Mouse (Mus musculus): ENCODE measurements at regions not wholly inside any gene's neighbourhood (a gene's known extent, or its start where the extent isn't known, plus 50 kb on each side); places are given as distances from the start of the nearest gene placed in this dataset.

DNA sequence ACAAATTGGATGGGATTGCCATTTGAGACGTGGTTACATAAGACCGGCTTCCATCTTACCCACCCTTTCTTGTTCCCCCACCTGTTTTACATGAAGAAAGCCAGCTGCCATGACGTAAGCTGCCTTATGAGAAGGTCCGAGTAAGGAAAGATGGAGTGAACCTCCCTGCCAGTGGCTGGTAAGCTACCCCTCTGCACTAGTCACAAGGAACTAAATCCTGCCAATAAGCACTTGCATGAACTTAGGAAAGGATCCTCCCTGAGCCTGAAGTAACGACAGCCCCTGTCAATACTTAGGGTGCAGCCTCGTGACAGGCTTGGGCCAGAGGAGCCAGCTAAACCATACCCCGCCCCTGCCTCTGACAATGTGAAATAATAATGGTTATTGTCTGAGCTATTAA, 62.8 kb upstream of the Gm47985 start:
- no peak for DNase-seq

DNA sequence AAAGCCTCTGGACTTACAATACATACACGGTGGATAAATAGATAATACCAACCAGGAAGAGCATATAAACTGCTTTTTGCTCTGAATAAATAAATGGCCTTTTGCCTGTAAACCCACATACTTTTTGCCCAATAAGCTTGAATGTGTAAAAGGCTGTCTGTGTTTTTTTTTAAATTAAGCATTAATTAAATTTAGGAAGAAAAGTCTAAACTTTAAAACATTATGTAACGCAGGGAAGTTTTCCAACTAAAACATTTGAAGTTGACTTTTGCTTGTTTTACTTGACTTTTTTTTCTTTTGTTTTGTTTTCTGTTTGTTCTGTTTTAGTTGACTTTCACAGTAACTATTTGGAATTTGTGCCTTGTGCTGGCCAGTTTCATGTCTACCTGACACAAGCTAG, 60.7 kb upstream of the Gm47985 start:
- no peak for DNase-seq

DNA sequence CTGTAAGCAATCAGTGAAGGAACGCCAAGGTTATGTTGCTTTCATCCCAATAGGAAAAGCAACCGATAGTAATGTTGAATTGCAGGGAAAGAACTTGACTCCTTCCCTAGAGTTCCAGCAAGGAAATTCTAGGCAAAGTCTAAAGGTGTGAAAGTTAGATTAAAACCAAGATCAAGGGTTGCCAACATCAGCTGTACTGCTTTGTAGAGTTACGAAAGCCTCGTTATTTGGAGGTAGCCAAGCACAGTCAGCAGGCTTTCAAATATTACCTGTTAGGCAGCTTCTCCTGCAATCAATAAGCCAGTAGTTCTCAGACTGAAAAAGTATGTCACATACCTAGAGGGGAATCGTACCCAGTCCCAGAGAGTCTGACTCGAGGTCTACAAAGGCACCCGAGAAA, 58.4 kb upstream of the Gm47985 start:
- DNase-seq: no peak

DNA sequence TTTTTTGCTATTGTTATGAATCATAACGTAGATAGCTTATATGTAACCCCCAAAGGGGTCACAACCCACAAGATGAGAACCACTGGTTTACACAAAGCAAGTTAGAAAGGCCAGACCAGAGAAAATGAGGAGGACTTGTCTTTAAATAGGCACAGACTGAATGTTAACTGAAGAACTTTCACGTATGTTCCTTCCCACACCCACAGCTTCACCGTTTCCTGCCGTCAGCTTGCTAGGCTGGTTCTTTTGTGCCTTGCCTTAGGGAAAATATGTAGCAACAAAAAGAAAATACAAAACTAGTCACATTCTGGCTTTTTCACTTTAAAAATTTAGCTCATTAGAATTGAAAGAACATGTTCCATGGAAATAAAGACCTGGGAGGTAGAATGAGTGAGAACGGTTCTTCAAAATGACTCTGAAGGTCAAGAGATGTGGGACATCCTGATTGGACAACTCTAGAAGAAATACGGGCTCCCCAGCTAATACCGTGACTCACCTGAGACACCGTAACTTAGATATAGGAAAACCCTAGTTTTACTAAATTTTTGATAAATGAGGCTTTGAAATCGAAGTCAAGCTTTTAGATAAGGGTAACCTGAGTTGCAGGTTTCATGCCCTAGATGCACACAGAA, 57.2 kb upstream of the Gm47985 start:
- DNase-seq: no peak

DNA sequence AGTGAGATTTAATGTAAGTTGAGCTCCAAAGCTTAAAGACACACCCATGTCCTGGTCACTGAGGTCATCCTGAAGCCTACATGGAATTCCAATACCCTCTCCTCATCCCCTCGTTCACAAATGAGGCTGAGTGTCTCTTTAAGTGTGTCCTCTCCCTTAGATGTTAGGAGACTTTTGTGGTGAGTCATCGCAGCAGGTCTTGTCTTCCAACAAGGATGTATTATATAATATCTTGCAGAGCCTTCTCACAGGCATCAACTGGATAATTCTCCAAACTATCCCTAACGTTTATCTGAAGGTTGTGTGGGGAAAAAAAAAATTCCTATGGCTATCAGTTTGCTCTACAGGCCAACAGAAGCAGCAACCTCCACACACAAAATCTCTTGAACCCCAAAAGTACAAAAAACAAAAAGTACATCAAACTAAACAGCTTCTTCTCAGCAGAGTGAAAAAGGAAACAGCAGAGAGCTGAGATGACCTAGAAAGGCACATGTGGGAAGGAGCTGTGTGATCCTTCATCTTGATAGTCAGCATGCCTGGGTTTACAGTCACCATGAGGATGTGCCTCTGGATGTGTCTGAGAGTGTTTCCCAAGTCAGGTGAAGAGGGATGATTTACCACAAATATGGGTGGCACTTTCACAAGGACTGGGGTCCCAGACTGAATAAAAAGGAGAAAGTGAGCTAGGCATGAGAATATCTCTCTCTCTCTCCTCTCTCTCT, 56.4 kb upstream of the Gm47985 start:
- DNase-seq: no peak

DNA sequence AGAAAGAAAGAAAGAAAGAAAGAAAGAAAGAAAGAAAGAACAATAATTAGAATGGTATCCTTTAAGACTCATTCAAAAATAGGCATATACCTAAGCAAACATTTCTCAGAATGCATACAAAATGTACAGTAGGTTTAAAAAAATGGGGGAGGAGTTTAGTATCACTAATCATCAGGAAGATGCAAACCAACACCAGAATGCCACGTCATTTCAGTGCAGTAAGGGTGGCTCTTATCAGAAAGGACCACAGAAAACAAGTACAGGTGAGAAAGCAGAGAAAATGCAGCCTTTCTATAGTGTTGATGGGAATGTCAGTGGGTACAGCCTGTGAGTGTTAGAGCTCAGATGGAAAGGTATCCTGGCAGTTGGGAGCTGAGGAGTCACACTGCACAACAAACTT, 55.6 kb upstream of the Gm47985 start:
- DNase-seq: no peak

DNA sequence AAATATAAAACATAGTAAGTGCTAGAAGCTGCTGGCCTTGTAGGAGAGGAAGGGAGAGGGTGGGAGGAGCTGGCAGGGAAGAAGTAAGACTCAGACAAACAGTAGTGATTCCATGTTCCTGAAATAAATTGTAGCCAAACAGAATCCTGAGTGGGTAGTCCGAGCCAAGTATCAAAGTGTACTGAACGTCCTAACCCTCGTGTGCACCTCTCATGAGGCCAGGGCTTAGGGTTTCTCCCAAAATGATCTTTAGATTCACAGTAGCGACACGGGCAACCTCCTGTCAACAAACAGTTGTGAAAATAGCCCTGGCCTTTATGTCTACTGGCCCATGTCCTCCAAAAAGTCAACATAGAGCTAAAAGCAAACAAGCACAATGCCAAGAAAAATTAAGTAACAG, 54.3 kb upstream of the Gm47985 start:
- DNase-seq: no peak

DNA sequence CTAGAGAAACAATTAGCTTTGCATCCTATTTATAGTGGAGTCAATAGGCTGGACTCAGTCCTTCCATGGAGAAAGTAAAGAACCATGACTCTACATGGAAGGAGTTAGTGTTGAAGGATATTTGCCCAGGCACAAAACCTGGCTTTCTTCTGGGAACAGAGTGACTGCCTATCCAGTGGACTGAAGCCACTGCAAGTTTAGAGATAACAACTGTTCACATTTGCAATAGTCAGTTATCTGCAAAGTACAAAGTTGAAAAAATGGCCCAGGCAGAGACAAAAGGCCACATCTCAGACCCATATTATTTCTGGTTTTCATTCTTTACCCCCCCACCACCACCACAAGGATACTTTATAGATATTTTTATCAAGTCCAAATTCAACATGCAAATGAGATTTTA, 53.4 kb upstream of the Gm47985 start:
- DNase-seq: no peak

DNA sequence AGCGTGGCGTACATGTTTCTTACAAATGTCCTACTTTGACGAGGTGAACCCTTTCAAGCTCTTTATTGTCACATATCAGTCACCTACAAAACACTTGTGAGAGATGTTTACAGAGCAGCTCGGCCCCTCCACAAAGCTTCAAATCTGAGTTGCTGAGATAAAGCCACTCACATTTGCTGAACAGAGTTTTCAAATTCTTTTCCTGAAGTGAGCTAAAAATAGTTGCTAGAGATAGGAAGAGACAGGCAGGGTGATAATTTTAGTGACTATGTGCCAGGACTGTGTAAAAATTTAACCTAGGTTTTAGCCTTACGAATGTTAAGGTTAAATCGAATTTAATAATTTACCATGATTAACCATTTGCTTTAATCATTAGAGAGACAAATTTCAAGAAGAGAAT, 52.3 kb upstream of the Gm47985 start:
- DNase-seq: no peak

DNA sequence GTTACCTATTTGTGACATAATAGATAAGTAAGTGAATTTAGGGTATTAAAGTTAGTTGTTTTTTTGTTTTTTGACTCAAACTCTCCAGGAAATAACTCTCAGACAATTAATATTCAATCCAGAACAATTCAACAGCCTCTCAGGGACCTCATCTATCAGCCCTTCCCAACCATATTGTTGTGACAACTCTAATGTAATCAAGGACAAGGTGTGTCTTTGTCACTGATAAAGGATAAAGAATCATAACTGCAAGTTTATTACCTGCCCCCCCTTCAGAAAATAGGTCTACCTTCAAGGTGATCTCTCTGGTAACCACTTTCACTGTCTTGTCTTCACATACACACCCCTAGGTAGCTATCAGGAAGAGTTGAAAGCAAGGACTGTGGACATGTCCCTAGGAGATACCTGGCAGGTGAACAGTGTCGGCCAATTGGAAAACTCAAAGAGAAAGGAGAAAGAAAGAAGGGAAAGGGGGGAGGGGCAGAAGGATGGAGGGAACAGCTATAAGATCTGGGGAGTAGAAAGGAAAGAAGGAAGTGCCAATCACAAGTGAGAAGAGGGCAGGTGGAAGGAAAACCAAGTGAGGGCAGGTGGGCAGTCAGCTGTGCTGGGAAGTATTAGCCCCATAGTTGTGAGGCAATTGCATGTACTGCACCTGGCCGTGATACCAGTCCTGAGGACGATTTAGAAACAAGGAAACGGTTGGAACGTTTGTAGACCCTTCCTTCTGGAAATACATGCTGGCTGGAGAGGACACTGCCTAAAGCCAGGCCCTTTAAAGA, 51.3 kb upstream of the Gm47985 start:
- no peak for DNase-seq

DNA sequence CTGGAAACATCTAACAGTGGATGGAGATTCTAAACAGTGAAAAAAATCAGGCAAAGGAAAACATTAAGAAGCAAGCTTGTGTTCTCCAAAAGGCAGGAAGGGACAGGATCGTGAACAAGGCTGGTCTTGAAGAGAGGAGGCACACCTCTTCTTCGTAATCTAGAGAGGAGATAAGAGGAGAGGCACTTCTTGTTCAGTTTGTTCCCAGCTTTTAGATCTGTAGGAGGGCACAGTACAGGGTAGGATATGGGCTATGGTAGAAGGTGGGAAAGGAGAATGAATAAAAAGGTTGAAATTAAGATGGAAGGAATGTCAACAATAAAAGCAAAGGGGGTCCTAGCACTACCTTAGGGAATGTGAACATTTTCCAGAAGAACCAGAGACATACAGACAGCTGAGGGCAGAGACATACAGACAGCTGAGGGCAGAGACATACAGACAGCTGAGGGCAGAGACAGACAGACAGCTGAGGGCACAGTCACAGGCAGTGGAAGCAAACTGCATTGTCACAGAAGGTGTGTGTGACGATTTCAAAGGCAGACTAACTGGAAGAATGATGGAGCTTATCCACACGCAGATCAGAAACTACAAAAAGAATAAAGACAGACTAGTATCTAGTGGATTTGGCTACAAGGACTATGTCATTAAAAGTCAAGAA, 50.6 kb upstream of the Gm47985 start:
- no peak for DNase-seq

All from gastrocnemius, postnatal 10 days (tissue).